Mouse (Mus musculus): ENCODE results near the gene Tmem168.

DNA sequence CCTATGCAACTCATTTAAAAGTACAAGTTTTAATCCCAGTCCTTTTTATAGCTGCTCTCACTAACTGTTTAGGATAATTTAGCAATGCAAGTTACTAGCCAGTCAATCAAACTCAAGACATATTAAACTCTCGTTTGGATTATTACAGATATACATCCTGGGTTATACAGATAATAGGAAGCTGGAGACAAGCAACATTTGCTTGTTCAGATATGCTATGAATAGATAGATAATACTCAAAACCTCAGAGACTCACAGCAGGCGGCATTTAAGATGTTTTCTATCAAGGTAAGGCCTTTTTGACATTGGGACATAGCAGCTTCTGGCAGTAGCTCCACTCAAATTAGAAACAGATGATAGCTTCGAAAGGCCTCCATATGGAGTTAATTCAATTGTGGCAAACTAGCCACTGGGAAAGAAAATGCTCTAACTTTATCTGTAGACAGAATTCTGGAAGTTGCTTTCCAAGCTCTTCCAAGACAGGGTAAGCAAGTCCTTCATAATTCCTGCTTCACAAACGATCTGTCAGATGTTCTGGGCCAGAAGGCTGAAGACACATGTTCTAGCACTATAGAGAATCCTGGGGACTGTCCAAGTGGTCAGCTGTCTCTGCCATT is 15.1 kb downstream of the Tmem168 start:
- TF ChIP-seq POLR2A (IDR thresholded peaks at IDR 0.05; ENCODE audit: borderline replicate concordance, extremely low read depth, insufficient read depth, insufficient read length, poor library complexity, severe bottlenecking) (no peak), CTCF (IDR thresholded peaks at IDR 0.05; ENCODE audit: borderline replicate concordance, extremely low read depth, insufficient read depth, insufficient read length) (no peak)

Measured in brain, embryonic 14.5 days (tissue).